Mouse (Mus musculus) heart, postnatal 36 days (tissue): ENCODE data around the gene Inppl1. TPM values are rescaled to one million over a fixed set of nuclear protein-coding genes. Genes with fewer than 3 reads are reported as not detected.

Source experiments
- DNase-seq, 2 experiments: peaks; one replicate each; pipeline ENCODE4 v3.0.0; 2021 to 2022
- intact Hi-C: fragments of 180-260 bp; cut with DNase I; formaldehyde crosslinking; loops from one replicate; pipeline ENCODE4 v1.15.1; 2025
- total RNA-seq, 2 experiments: library from RNA; stranded (reverse); gene quantifications; 2 replicates each; pipeline ENCODE4 v1.2.3; 2021

The Inppl1 gene
- total RNA-seq = 100 to 1,000 TPM; 130 to 163 TPM

GRCm38 (mm10) chr7:101837606-101838471 lies at the start of gene Inppl1:
TSS of gene Inppl1 (minus strand) at chr7:101838229.
- DNase-seq = peak; percentile 89 to 90
- intact Hi-C loops = loop anchor here (2.0 to 5.0 kb wide), 2 partner anchors 57 to 161 kb away; no protein-coding TSS in a partner anchor

DNA sequence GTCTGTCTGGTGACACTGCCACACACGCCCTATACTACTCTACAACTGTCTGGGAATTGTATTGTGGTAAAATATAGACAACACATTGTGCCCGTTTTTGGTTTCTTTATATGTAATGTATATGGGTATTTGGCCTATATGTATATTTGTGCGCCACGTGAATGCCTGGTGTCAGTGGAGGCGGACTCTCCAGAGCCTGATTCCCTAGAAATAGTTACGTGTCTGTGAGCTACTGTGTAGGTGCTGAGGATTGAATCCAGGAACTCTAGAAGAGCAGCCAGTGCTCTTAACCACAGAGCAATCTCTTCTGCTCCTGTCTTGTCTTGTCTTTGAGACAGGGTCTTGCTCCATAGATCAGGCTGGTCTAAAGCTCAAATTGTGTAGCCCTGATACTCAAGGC lies 48.2 kb upstream of the Inppl1 start:
- intact Hi-C loops = no loop called here
- no peak for DNase-seq

- intact Hi-C loops = no loop called here
- no peak for DNase-seq
Observed at GRCm38 (mm10) chr7:101884160-101884559, 46.1 kb upstream of the Inppl1 start.

GRCm38 (mm10) chr7:101882413-101883154 lies 44.6 kb upstream of the Inppl1 start:
- intact Hi-C loops = no loop called here

DNA sequence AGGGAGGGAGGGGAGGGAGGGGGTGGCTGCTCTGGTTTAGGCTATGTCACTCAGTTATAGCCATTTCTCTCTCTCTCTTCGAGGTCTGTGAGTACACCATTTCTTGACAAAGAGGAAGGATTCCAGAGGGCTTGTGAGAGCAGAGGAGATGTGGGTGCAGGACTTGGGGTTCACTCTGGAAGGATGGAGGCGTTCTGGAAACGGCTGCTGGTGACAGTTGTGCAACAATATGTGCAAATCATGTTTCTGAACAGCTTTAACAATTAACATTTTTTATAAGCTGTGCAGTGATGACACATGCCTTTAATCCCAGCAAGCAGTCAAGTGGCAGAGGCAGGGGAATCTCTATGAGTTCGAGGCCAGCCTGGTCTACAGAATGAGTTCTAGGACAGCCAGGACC lies 42.8 kb upstream of the Inppl1 start:
- no peak for DNase-seq
- intact Hi-C loops = no loop called here

More at GRCm38 (mm10) chr7:101882413-101883154, 44.6 kb upstream of the Inppl1 start:
- DNase-seq = no peak

GRCm38 (mm10) chr7:101875978-101876377 lies 37.9 kb upstream of the Inppl1 start:
- intact Hi-C loops = no loop called here
- no peak for DNase-seq

DNA sequence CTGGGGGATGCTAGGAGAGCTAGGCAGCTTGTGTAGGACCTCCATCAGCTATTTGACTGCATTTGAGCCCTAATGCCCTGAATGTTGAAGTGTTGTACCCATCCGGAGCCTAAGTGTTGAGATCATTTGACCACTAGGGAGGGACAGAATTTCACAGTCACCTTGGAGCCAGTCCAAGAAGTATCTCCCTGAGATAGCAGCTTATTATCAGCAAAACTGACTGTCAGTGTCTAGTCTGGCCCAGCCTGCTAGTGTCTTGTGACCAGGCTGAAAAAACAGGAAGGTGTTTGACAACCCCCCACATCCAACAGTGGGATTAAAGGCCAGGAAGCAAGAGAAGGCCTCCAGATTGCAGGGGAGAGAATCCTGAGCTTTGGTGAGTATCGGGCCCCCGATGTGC lies 33.3 kb upstream of the Inppl1 start:
- intact Hi-C loops = no loop called here
- DNase-seq = no peak

- no peak for DNase-seq
- intact Hi-C loops = no loop called here
Observed at GRCm38 (mm10) chr7:101870629-101871028, 32.6 kb upstream of the Inppl1 start, which contains the start of gene Folr1. TSS of gene Folr1 (minus strand) at chr7:101870788.

DNA sequence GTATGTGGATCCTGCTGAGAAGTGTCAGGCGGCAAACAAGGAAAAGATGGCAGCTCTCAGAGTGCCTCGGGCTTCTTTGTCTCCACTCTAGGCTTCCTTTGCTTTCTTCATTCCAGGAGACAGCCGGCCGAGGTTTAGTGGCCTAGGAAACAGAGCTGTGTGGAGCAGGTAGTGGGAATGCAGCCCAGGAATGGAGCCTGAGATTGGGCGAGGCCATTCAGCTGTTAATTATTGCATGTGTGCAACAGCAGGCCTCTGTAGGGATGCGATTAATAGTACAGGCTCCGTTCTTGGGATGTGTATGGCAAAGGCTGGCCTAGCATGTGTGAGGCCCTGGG lies 31.1 kb upstream of the Inppl1 start:
- DNase-seq = no peak
- intact Hi-C loops = no loop called here

DNA sequence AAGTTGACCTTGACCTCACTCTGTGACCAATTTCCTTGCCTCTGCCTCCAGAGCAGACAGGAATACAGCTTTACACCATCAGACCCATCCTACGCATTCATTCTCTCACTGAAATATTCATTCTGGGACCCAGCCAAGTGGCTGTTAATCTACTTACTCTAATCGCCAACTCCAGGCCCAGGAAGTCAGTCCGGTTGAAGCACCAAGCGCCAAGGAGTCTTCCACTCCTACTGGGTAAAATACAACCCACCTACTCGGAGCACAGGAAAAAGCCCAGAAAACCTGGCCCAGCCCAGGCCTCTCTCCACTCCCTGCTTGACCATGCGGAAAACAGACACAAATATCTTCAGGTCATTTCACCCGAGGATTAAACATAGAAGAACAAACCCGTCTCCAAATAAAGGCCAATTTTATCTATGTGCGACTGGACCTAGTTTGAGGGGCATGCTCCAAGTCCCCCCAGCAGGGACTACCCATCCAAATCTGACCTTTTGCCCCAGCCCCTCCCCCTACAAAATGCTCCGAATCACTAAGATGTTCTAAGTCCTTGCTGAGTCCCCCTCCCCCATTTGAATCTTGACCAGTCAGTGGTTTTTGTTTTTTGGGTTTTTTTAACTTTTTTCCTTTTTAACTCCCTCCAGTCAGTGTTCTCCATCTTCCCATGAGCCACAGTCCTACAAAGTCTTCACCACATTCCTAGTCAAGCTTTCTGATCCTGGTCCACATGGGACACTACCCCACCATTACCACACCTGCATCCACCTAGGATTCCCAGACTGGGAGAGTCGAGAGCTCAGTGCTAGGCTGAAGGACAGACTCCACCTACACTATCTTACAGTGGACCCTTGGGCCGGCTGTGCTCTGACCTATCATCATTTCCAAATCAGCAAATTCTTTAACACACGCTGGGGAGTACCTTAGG lies 30.5 kb upstream of the Inppl1 start:
- DNase-seq = no peak

DNA sequence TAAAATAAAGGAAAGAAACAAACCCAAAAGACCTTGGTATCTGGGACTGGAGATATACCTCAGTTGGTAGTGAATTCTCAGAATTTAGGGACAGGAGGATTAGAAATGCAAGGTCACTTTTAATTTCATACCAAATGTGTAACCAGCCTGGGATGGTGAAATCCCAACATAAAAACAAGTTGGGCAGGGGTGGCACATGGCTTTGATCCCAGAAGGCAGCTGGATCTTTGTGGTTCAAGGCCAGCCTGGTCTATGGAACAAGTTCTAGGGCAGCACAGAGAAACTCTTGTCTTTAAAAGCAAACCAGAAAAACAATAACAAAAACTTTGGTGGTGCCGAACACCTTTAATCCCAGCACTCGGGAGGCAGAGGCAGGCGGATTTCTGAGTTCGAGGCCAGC lies 29.5 kb upstream of the Inppl1 start:
- intact Hi-C loops = no loop called here
- no peak for DNase-seq

More for the DNA sequence above, 30.5 kb upstream of the Inppl1 start:
- intact Hi-C loops = no loop called here

DNA sequence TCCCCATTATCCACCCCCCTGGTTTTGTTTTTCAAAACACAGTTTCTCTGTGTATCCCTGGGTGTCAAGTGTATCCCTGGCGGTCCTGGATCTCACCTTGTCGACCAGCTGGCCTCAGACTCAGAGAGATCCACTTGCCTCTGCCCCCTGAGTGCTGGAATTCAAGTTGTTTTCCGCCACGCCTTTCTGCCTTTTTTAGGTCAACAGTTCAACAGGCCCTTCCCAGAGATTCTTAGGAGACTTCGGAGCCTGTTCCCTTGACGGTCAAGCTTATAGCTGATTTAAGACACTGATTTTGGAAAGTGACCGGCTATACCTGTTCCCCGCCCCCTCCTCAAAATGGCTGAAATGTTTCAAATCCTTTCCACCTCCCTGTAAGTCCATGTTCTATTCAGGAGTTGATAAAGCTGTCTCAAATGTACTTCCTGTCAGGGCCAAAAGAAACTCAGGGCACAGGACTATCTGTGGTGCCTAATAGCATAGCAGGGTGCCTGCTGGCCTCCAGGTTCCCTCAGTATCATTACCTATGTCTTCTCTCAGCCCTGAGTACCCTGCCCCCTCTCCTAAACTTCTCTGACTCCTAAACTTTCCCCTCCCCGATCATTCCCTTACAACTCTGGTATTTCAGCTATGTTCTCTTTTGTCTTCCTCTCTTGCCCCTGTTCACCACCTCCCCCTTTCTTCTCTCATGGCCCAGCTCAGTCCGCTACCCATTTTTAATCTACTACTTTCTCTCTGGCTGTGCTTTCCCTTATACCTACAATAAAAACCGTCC lies 28.6 kb upstream of the Inppl1 start:
- intact Hi-C loops = no loop called here
- no peak for DNase-seq

DNA sequence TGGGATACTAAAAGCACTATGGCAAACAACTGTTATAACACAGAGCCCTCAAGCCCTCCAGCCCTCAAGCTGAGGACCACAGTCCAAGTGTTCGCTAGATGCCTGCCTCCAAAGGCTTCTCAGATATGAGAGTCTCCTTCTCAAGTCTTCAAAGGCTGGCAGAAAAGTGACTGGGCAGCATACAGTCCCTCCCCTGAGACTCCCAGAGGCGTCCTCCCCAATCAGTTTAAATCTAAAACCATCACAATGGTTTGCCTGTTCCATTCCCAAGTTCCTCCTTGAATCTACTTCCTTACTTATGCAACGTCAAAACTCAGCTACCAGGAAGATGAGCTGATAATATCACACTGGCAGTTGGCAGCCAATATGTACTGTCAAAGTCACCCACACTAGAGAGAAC lies 25.4 kb upstream of the Inppl1 start, which contains the start of gene Anapc15:
Gene Anapc15 (plus strand): TSS at position 301 of the 400 bp plus-strand sequence.
- no peak for DNase-seq
- intact Hi-C loops = no loop called here

DNA sequence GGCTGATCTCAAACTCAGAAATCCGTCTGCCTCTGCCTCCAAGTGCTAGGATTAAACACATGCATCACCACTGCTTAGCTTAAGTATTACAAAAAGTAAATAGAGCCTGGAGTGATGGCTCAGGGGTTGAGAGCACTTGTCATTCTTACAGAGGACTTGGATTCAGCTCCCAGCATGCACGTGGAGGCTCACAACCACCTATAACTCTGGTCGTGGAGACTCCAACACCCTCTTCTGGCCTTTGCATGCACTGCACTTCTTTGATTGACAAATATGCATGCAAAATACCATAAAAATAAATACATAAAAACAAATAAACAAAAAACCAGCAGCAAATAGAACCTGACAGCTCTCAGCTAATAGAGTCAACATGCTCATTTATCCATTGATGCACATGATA lies 24.3 kb upstream of the Inppl1 start:
- DNase-seq = no peak

DNA sequence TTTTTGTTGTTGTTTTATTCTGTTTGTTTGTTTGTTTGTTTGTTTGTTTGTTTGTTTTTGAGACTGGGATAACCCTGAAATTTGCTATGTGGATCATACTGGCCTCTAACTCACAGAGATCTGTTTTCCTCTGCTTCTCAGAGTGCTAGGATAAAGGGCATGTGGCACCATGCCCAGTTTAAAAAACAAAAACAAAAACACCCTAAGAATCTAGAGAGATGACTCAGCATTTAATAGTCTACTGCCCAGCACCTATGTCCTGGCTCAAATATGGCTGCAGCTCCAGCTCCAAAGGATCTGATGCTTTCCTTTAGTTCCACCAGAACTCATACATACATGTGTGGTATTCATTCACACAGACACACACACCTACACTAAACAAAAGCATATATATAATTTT lies 22.9 kb upstream of the Inppl1 start:
- no peak for DNase-seq
- intact Hi-C loops = no loop called here

More for the DNA sequence above, 24.3 kb upstream of the Inppl1 start:
- intact Hi-C loops = no loop called here

- DNase-seq = peak in 1 of 2 experiments; percentile 11
- intact Hi-C loops = no loop called here
Observed at GRCm38 (mm10) chr7:101858362-101858761, 20.3 kb upstream of the Inppl1 start.

DNA sequence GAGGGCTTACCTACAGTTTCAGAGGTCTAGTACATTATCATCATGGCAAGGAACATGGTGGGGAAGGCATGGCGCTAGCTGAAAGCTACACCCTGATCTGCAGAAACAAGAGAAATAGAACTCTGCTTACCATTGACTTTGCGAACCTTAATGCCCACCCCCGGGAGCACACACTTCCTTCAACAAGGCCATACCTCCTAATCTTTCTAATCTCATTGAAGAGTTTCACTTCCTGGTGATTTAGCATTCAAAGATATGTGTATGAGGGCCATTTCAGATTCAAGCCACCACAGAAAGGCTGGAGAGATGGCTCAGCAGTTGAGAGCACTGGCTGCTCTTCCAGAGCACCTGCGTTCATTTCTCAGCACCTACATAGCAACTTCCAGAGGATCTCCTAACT lies 19.1 kb upstream of the Inppl1 start, which contains the start of gene Folr2:
Gene Folr2 (minus strand): TSS at position 101 of the 400 bp plus-strand sequence.
- intact Hi-C loops = no loop called here
- DNase-seq = no peak

- intact Hi-C loops = no loop called here
Observed at GRCm38 (mm10) chr7:101853816-101854215, 15.8 kb upstream of the Inppl1 start.

DNA sequence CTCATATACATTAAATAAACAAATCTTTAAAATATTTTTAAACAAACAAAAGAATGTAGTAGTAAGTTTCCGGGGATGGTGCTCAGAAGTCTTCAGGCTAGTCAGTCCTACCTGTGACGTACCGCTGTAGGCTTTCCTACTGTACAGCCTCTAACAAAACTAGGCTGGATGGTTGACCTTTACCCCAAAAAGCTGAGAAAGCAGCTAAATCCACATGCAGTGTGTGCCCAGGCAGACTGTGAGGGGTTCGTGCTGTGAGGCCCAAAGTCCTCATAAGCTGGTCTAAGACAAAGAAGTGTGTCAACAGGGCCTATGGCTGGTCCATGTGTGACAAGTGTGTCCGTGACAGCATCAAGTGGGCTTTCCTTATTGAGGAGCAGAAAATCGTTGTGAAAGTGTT lies 14.8 kb upstream of the Inppl1 start:
- intact Hi-C loops = no loop called here
- DNase-seq = no peak

More at GRCm38 (mm10) chr7:101853816-101854215, 15.8 kb upstream of the Inppl1 start:
- no peak for DNase-seq

DNA sequence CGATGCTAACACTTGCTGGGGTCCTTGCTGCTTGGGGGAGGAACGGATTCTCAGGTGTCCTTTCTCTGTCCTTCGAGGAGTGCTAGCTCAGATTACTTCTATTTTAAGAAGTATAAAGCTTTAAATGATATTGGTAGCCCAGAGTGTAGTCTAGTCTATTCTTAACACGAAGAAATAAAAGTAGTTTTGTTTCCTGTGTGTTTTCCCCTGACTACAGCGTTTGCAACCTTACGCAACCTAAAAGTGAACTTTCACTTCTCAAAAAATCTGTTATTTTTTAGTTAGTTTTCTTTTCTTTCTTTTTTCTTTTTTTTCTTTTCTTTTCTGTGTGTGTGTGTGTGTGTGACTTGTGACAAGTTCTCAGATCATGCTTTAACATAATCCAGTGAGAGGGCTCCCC lies 13.7 kb upstream of the Inppl1 start:
- no peak for DNase-seq
- intact Hi-C loops = no loop called here
